In genomic region chr3:34521357-34522053, GRCm38 (mm10) we compare ENCODE assay signal across 31 mouse cellular contexts.
DNase-seq lines count a peak whose midpoint lies in the region; ATAC-seq and TF ChIP-seq lines count a peak whose summit lies in the region.
"Had no signal": no experiment of that assay in that cellular context is flagged by ENCODE, and none has a peak within 500 bp of the region (broad histone marks: within the 10 kb centered on the region; RNA-seq: fewer than 3 reads in every experiment).

No protein-coding gene starts in this region.

- H3K9ac ChIP-seq in hindbrain, embryonic 11.5 days (ENCODE audit: low read depth, low read length) = no peak overlapping the region
- H3K9ac ChIP-seq in hindbrain, postnatal 0 days (replicated peaks; ENCODE audit: low read length) = no peak overlapping the region
- H3K9ac ChIP-seq in forebrain, embryonic 15.5 days (replicated peaks) = no peak overlapping the region
- H3K9ac ChIP-seq in midbrain, embryonic 12.5 days (replicated peaks) = no peak overlapping the region
- H3K9ac ChIP-seq: embryonic facial prominence, embryonic 12.5 days; heart, embryonic 15.5 days; limb, embryonic 15.5 days; liver, embryonic 14.5 days; neural tube, embryonic 12.5 days had no signal

- ATAC-seq in hindbrain, embryonic 11.5 days (ENCODE audit: low FRiP score) = peak; percentile 25; the same call in 1 of the 2 replicates
- ATAC-seq in hindbrain, postnatal 0 days = no peak
- ATAC-seq in forebrain, embryonic 15.5 days (replicated peaks) = peak; percentile 81
- peak; percentile 83 for ATAC-seq in midbrain, embryonic 12.5 days (ENCODE audit: low FRiP score, low read depth)
- ATAC-seq: intestine, embryonic 16.5 days had no signal

- TF ChIP-seq POLR2A in brain, embryonic 14.5 days (IDR thresholded peaks at IDR 0.05; ENCODE audit: borderline replicate concordance, extremely low read depth, insufficient read depth, insufficient read length, poor library complexity, severe bottlenecking) = no peak

- WGBS in hindbrain, embryonic 11.5 days = 82% methylated on average over 14 of the region's 14 CpGs
- 71% methylated on average over 14 of the region's 14 CpGs for WGBS in hindbrain, postnatal 0 days
- 61% methylated on average over 14 of the region's 14 CpGs for WGBS in forebrain, embryonic 15.5 days
- WGBS in midbrain, embryonic 12.5 days = 64% methylated on average over 14 of the region's 14 CpGs

- H3K4me2 ChIP-seq in hindbrain, embryonic 11.5 days (replicated peaks; ENCODE audit: low read depth, low read length) = no peak overlapping the region
- H3K4me2 ChIP-seq in hindbrain, postnatal 0 days (ENCODE audit: low read depth, low read length) = no peak overlapping the region
- no peak overlapping the region for H3K4me2 ChIP-seq in forebrain, embryonic 15.5 days (replicated peaks)
- no peak overlapping the region for H3K4me2 ChIP-seq in midbrain, embryonic 12.5 days (replicated peaks)
- H3K4me2 ChIP-seq: embryonic facial prominence, embryonic 12.5 days; heart, embryonic 15.5 days; limb, embryonic 15.5 days; neural tube, embryonic 12.5 days had no signal

- H3K27me3 ChIP-seq in hindbrain, embryonic 11.5 days (ENCODE audit: control insufficient read depth, insufficient read depth, low read length) = no peaks in the 10 kb centered on the region
- H3K27me3 ChIP-seq in hindbrain, postnatal 0 days (ENCODE audit: insufficient read depth, low read length) = no peaks in the 10 kb centered on the region
- H3K27me3 ChIP-seq in forebrain, embryonic 15.5 days = no peaks in the 10 kb centered on the region
- peaks cover 4% of the 10 kb centered on the region; the same call in 1 of the 2 replicates for H3K27me3 ChIP-seq in midbrain, embryonic 12.5 days
- H3K27me3 ChIP-seq: embryonic facial prominence, embryonic 12.5 days; heart, embryonic 15.5 days; limb, embryonic 15.5 days; neural tube, embryonic 12.5 days had no signal

- H3K4me1 ChIP-seq in hindbrain, embryonic 11.5 days (replicated peaks; ENCODE audit: control insufficient read depth, insufficient read depth, low read length) = no peaks in the 10 kb centered on the region
- no peaks in the 10 kb centered on the region for H3K4me1 ChIP-seq in hindbrain, postnatal 0 days (ENCODE audit: insufficient read depth, low read length)
- H3K4me1 ChIP-seq in forebrain, embryonic 15.5 days = peaks cover 11% of the 10 kb centered on the region
- H3K4me1 ChIP-seq in midbrain, embryonic 12.5 days = peaks cover 7% of the 10 kb centered on the region
- H3K4me1 ChIP-seq: embryonic facial prominence, embryonic 12.5 days; heart, embryonic 10.5 days; heart, embryonic 15.5 days; limb, embryonic 10.5 days; limb, embryonic 15.5 days had no signal

- no peaks in the 10 kb centered on the region for H3K9me3 ChIP-seq in hindbrain, embryonic 11.5 days (ENCODE audit: control insufficient read depth, low read length)
- H3K9me3 ChIP-seq in hindbrain, postnatal 0 days (ENCODE audit: low read length) = peaks cover 3% of the 10 kb centered on the region; the same call in 1 of the 2 replicates
- 0 out of 2 replicates have a peak, but pooled peaks cover 4% of the 10 kb centered on the region for H3K9me3 ChIP-seq in forebrain, embryonic 15.5 days
- H3K9me3 ChIP-seq in midbrain, embryonic 12.5 days = 0 out of 2 replicates have a peak, but pooled peaks cover 9% of the 10 kb centered on the region
- H3K9me3 ChIP-seq: heart, embryonic 15.5 days; limb, embryonic 10.5 days; limb, embryonic 15.5 days had no signal

- 0 out of 2 replicates have a peak, but pooled peaks cover 2% of the 10 kb centered on the region for H3K36me3 ChIP-seq in hindbrain, embryonic 11.5 days (ENCODE audit: control insufficient read depth, insufficient read depth, low read length)
- no peaks in the 10 kb centered on the region for H3K36me3 ChIP-seq in hindbrain, postnatal 0 days (ENCODE audit: insufficient read depth, low read length)
- H3K36me3 ChIP-seq in forebrain, embryonic 15.5 days = 0 out of 2 replicates have a peak, but pooled peaks cover 4% of the 10 kb centered on the region
- no peaks in the 10 kb centered on the region for H3K36me3 ChIP-seq in midbrain, embryonic 12.5 days
- H3K36me3 ChIP-seq: embryonic facial prominence, embryonic 12.5 days; G1E; heart, embryonic 10.5 days; heart, embryonic 15.5 days; limb, embryonic 10.5 days; limb, embryonic 15.5 days; neural tube, embryonic 12.5 days had no signal

- peak; percentile 24 for DNase-seq in hindbrain, embryonic 11.5 days (ENCODE audit: low spot score)
- DNase-seq in hindbrain, postnatal 0 days (ENCODE audit: low spot score) = no peak
- peak; percentile 83 for DNase-seq in brain, embryonic 14.5 days (ENCODE audit: low read depth)
- no peak for DNase-seq in retina, embryonic 14.5 days (ENCODE audit: low spot score)
- no peak for DNase-seq in frontal cortex, postnatal 10 days (ENCODE audit: low spot score in 2 of 2)
- no peak for DNase-seq in layer of hippocampus, adult 2 months (ENCODE audit: low spot score in 2 of 2)
- DNase-seq: adrenal gland, postnatal 10 days; cerebellum, adult 11-12 months; cerebellum, adult 9-11 months; embryo, embryonic 11 days; gastrocnemius, postnatal 25 days; kidney, adult 8-10 months; kidney, postnatal 4 days; lung, adult 2 months; lung, postnatal 10 days; retina, postnatal 1 day; right cerebral cortex, postnatal 14 days had no signal

- H3K27ac ChIP-seq in hindbrain, embryonic 11.5 days (ENCODE audit: low read depth, low read length) = no peak overlapping the region
- no peak overlapping the region for H3K27ac ChIP-seq in hindbrain, postnatal 0 days
- 0 out of 2 replicates have a peak overlapping the region, but pooled peaks have one; percentile 8 for H3K27ac ChIP-seq in forebrain, embryonic 15.5 days (replicated peaks)
- no peak overlapping the region for H3K27ac ChIP-seq in midbrain, embryonic 12.5 days (replicated peaks)
- H3K27ac ChIP-seq in layer of hippocampus, adult 2 months = no peak overlapping the region
- H3K27ac ChIP-seq: embryonic facial prominence, embryonic 12.5 days; heart, embryonic 10.5 days; heart, embryonic 15.5 days; kidney, postnatal 0 days; limb, embryonic 10.5 days; limb, embryonic 15.5 days; liver, embryonic 14.5 days; macrophage; neural tube, embryonic 12.5 days had no signal

- H3K4me3 ChIP-seq in hindbrain, embryonic 11.5 days (ENCODE audit: low read depth, low read length) = no peak overlapping the region
- H3K4me3 ChIP-seq in hindbrain, postnatal 0 days (ENCODE audit: low read length) = no peak overlapping the region
- no peak overlapping the region for H3K4me3 ChIP-seq in forebrain, embryonic 15.5 days
- H3K4me3 ChIP-seq in midbrain, embryonic 12.5 days = no peak overlapping the region
- no peak overlapping the region for H3K4me3 ChIP-seq in layer of hippocampus, adult 2 months
- H3K4me3 ChIP-seq: embryonic facial prominence, embryonic 12.5 days; heart, embryonic 10.5 days; heart, embryonic 15.5 days; limb, embryonic 10.5 days; limb, embryonic 15.5 days; myocyte; neural tube, embryonic 12.5 days had no signal

- no peak for TF ChIP-seq CTCF in hindbrain, postnatal 0 days (IDR thresholded peaks at IDR 0.05; ENCODE audit: low read depth)
- TF ChIP-seq CTCF in brain, embryonic 14.5 days (IDR thresholded peaks at IDR 0.05; ENCODE audit: borderline replicate concordance, extremely low read depth, insufficient read depth, insufficient read length) = no peak
- no peak for TF ChIP-seq CTCF in layer of hippocampus, adult 2 months (conservative IDR thresholded peaks at IDR 0.05)

Comparison
In these comparisons a context has a peak if more than half of its experiments do, and no peak if none do; other contexts are left out.
1. DNase-seq: peak in hindbrain, embryonic 11.5 days (single experiment) and brain, embryonic 14.5 days (single experiment); none in hindbrain, postnatal 0 days (single experiment), retina, embryonic 14.5 days (single experiment), frontal cortex, postnatal 10 days (0 of 2) and layer of hippocampus, adult 2 months (0 of 2).